Mouse (Mus musculus): ENCODE measurements at regions not wholly inside any gene's neighbourhood (a gene's known extent, or its start where the extent isn't known, plus 50 kb on each side); places are given as distances from the start of the nearest gene placed in this dataset.

GRCm38 (mm10) chr13:119117906-119118305 lies 310.5 kb upstream of the Paip1 start:
- TF ChIP-seq POLR2A (IDR thresholded peaks at IDR 0.05; ENCODE audit: extremely low read depth, insufficient read depth, low read length) (no peak), CTCF (IDR thresholded peaks at IDR 0.05; ENCODE audit: extremely low read depth, insufficient read depth, low read length) (no peak)

Data from cortical plate, adult 2 months (tissue).